Mouse (Mus musculus) small intestine, adult 2 months (tissue): Measurements from ENCODE around the gene Tepsin.

Experiments used
- CTCF ChIP-seq: fragments of 200-500 bp; IDR thresholded peaks from 2 replicates; pipeline ENCODE4 v1.5.1; 2012; ENCODE audit warnings: low read depth, mild to moderate bottlenecking, control low read depth, inconsistent platforms, low read length, moderate library complexity, mixed read lengths; ENCODE audit not compliant: insufficient replicate concordance, insufficient read length; ENCODE audit errors: extremely low read depth
- POLR2A ChIP-seq: fragments of 200-500 bp; IDR thresholded peaks from 2 replicates; pipeline ENCODE4 v1.6.1; 2012; ENCODE audit warnings: low read depth, mild to moderate bottlenecking, control low read depth, inconsistent platforms, low read length, moderate library complexity

DNA sequence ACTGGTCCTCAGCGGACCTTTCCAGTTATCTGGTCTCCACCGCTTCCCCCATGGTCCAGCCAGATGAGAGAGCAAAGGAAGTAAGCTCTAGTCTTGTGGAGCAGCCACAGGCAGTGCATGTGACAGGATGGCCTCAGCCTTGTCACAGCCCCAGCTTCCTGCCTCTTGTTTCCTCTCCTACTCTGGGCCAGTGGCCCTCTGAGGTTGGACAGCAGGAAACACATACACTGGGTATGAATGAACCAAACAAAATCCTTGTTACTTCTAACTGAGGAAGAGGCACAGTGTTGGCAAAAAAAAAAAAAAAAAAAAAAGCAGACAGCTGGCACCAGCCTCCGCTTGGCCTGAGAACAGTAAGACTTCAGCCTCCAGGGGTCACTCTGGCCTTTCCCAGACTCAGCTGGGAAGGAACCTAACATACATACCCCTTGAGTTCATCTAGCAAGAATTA lies 44.1 kb upstream of the Tepsin start:
- peak; percentile 20; the same call in 1 of the 2 replicates for TF ChIP-seq CTCF
- TF ChIP-seq POLR2A, result no peak
